Mouse (Mus musculus) megakaryocyte-erythroid progenitor cell, adult 5-6 weeks (primary cell): ENCODE results near the gene Actn1. TPM values are rescaled to one million over a fixed set of nuclear protein-coding genes. Genes with fewer than 3 reads are reported as not detected.

ENCODE experiments used
- ATAC-seq: replicated peaks from 2 replicates; pipeline ENCODE4 v1.8.0; 2016; ENCODE audit warnings: mild to moderate bottlenecking, inconsistent platforms; ENCODE audit not compliant: severe bottlenecking, poor library complexity, low FRiP score, low TSS enrichment
- total RNA-seq, 2 experiments: library from RNA; stranded (forward) in 1 of 2; stranded (reverse) in 1 of 2; fragments of 200-1000, 215-1000 nt in 1 of 2; fragments of >200 nt in 1 of 2; fragmentation: Nextera tagmentation in 1 of 2; gene quantifications; 2 replicates each; pipeline ENCODE4 v1.2.3; 2014 to 2017

Actn1 gene
- total RNA-seq, 2 experiments from 2014 or later, result 0.96 to 4.9 TPM

DNA sequence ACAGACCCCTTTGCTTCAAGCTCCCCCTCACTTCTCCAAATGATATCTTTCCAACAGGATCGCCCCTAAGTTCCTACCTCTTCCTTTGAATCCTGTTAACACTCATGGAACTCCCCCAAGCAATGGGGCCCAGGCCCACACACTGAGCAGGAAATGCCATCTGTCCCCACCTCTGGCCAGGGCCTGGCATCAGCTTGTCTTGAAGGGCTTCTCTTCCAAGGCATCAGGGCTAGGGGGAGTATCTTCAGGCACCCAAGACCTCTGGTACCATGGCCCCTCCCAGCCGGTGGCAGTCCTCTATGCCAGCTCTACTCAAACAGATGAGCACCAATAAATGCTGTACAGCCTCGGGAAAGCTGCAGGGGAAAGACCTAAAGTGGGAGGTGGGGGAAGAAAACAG lies 135.4 kb downstream of the Actn1 start:
- ATAC-seq, result no peak

DNA sequence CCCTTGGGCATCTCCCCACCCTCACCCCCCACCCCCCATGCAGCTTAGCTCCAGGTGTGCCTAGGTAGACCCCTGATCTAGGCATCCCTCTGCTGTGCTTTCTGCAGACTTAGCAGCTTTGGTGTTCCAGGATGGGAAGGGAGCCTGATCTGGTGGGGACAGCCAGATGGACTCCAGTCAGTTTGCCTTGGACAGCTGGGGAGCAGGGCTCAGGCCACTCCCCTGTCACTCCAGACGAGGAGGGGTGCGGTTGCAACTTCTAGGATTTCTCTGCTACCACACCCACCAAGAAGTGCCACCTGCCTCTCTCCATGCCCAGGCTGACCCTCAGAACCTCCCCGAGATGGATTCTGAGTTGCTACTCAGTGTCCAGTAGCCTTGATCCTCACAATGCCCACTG lies 136.0 kb downstream of the Actn1 start:
- ATAC-seq, result no peak

DNA sequence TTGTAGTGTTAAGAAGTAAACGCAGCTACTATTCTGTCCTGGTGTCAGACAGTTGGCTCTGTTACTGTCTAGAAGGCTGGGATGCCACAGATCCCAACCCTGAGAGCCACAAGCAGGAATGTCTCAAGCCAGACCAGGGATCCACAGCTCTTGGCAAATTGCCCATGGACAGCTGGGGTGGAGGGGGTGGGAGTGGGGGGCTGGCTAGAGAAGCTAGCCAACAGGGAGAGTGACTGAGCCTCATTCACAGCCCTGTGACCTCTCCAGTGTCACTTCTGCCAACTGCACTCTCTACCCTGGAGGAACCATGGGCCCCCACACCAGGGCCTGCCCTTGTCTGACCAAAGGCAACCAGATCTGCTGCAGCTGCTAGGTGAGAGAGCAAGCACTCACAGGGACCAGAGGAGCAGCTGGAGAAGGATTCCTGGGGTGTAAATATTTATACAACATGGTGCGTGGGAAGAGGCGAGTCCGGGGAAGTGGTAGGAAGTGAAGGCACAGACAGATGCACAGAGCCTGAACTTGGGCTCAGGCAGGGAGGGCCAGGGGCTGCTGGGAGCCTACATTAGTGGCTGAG lies 136.9 kb downstream of the Actn1 start:
- no peak for ATAC-seq

DNA sequence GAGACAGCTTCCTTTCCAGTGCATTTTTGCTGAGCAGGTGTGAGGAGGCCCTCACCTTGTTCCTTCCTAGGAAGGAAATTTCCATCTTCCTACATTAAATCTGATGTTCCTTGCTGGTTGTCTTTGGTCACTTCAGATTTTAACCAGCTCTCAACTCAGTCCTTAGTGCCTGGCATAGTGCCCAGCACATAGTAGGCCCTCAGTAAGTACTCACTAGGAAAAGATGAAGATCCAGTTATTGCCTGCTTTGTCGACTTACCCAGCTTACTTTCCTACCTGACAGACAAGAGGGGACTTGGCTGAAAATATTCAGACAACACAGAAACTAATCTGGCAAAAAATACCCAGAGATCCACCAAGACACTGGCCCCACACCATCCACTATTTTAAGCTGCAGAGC lies 138.7 kb downstream of the Actn1 start:
- ATAC-seq, result no peak

DNA sequence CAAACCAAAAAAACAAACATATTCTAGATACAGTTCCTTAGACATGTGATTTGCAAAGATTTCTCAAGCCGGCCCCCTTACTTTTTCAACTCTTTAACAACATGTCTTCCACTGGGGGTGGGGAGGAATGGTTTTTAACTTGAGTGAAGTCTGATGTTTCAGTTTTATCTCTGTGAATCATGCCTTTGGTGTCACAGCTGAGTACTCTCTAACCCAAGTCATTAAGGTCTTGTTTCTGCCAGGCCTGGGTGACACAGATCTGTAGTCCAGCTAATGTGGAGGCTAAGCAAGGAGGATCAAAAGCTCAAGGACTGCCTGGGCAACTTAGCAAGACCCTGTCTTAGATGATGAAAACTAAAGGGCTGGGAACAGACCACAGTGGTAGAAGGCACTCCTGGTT lies 141.6 kb downstream of the Actn1 start:
- no peak for ATAC-seq

Other genes with a start within 250 kb of the Actn1 start
- gene Zfp36l1, start 147.4 kb downstream of the Actn1 start, total RNA-seq (2014; fragmentation: Nextera tagmentation), result 76.1 and 121 TPM in 2 replicates
- 12.4 and 18.5 TPM in 2 replicates for gene Zfp36l1, start 147.4 kb downstream of the Actn1 start, total RNA-seq (2017)
- gene Dcaf5, start 176.2 kb upstream of the Actn1 start, total RNA-seq (2014; fragmentation: Nextera tagmentation), result 13.5 and 18.0 TPM in 2 replicates
- 10.1 and 12.1 TPM in 2 replicates for gene Dcaf5, start 176.2 kb upstream of the Actn1 start, total RNA-seq (2017)
- gene Exd2, start 202.7 kb upstream of the Actn1 start, total RNA-seq (2014; fragmentation: Nextera tagmentation), result 22.3 and 33.2 TPM in 2 replicates
- 11.0 and 13.7 TPM in 2 replicates for gene Exd2, start 202.7 kb upstream of the Actn1 start, total RNA-seq (2017)